Mouse (Mus musculus) limb, embryonic 13.5 days (tissue): ENCODE results near the gene Ubxn7. TPM values are rescaled to one million over a fixed set of nuclear protein-coding genes. Genes with fewer than 3 reads are reported as not detected.

Experiments used
- ATAC-seq: fragments of 200-750 bp; cut with Nextera tagmentation; 2 replicates; pipeline ENCODE4 v1.8.0; 2017; ENCODE audit warnings: low read depth, moderate number of reproducible peaks, moderate TSS enrichment; ENCODE audit not compliant: low FRiP score
- H3K27ac ChIP-seq: fragments of 300-500 bp; sonication (generic); 2 replicates; pipeline ENCODE4 v1.5.1; 2015; ENCODE audit warnings: inconsistent platforms, mild to moderate bottlenecking, moderate library complexity
- H3K27me3 ChIP-seq: fragments of 300-500 bp; sonication (generic); 2 replicates; pipeline ENCODE4 v1.6.1; 2015; ENCODE audit warnings: mild to moderate bottlenecking, inconsistent platforms
- H3K36me3 ChIP-seq: fragments of 300-500 bp; sonication (generic); 2 replicates; pipeline ENCODE4 v1.6.1; 2015; ENCODE audit warnings: inconsistent platforms, mild to moderate bottlenecking, moderate library complexity
- H3K4me1 ChIP-seq: fragments of 300-500 bp; sonication (generic); 2 replicates; pipeline ENCODE4 v1.6.1; 2015; ENCODE audit warnings: inconsistent platforms
- H3K4me2 ChIP-seq: fragments of 300-500 bp; sonication (generic); replicated peaks from 2 replicates; pipeline ENCODE4 v1.6.1; 2015; ENCODE audit warnings: inconsistent platforms, mild to moderate bottlenecking, moderate library complexity
- H3K4me3 ChIP-seq: fragments of 300-500 bp; sonication (generic); 2 replicates; pipeline ENCODE4 v1.5.1; 2015; ENCODE audit warnings: moderate library complexity, mild to moderate bottlenecking, inconsistent platforms
- H3K9ac ChIP-seq: fragments of 300-500 bp; sonication (generic); 2 replicates; pipeline ENCODE4 v1.6.1; 2015; ENCODE audit warnings: mild to moderate bottlenecking, inconsistent platforms
- H3K9me3 ChIP-seq: fragments of 300-500 bp; sonication (generic); 2 replicates; pipeline ENCODE4 v1.6.1; 2016; ENCODE audit warnings: inconsistent platforms
- WGBS: fragments of 180-500 bp; shearing (Covaris S2); methylation state at CpG from one replicate; pipeline ENCODE4 v1.1.7; 2015; 5-methylcytosine and 5-hydroxymethylcytosine counted together
- polyA plus RNA-seq: library from polyadenylated mRNA; unstranded; fragments of >200 nt; fragmentation: Nextera tagmentation; extraction: Ambion mirVana; gene quantifications from 2 replicates; pipeline ENCODE4 v1.2.1, GENCODE M21; 2015

Ubxn7 gene
- polyA plus RNA-seq, 1 experiment from 2014 or later, result 35.7 TPM

DNA sequence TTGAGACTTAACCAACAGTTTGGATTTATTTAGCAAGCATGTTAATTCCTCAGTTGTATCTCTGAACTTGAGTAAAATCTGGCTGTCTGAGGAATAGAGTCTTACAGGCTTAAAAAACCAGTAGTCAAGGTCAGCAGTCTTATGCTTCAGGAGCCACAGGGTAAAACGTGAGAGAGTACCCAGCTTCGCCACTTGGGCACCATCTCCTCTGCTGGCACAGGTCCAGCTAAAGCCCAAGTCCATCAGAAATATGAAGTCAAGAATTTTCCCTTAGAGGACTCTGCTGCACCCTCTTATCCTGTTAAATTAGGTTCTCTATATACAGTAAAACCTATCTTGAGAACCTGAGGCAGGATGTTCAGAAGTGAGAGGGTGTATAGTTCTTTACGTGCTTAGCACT is 54.8 kb downstream of the Ubxn7 start:
- Histone ChIP-seq H3K36me3 (peaks cover 69% of the 10 kb centered on the region), H3K4me3 (no peak overlapping the region), H3K27me3 (no peaks in the 10 kb centered on the region), H3K4me2 (no peak overlapping the region), H3K27ac (no peak overlapping the region), H3K4me1 (no peaks in the 10 kb centered on the region), H3K9ac (no peak overlapping the region), H3K9me3 (no peaks in the 10 kb centered on the region)
- ATAC-seq, result no peak
- 86% methylated on average over 3 of the region's 3 CpGs for whole genome bisulfite sequencing

GRCm38 (mm10) chr16:32389049-32389448 is 57.0 kb downstream of the Ubxn7 start:
- ATAC-seq, result no peak
- Histone ChIP-seq H3K9ac (no peak overlapping the region), H3K27ac (no peak overlapping the region)

DNA sequence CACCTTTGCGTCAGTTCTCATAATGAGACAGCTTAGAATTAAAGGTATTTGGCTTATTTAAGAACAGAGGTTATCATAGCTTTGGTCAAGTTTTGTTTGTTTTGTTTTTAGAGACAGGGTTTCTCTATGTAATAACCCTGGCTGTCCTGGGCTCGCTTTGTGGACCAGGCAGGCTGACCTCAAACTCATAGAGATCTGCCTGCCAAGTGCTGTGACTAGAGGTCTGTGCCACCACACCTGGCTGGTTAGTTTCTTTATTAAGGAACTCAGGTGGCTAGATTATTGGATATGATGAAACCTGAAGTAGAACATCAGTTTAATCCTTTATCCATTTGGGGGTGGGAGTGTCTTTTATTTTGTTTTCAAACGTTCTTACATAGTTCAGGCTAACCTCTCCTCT is 57.8 kb downstream of the Ubxn7 start:
- Histone ChIP-seq H3K4me2 (no peak overlapping the region), H3K9ac (no peak overlapping the region), H3K27me3 (no peaks in the 10 kb centered on the region), H3K4me1 (no peaks in the 10 kb centered on the region), H3K4me3 (no peak overlapping the region), H3K27ac (no peak overlapping the region), H3K36me3 (peaks cover 60% of the 10 kb centered on the region), H3K9me3 (no peaks in the 10 kb centered on the region)
- ATAC-seq, result no peak
- 89% methylated on average over 3 of the region's 3 CpGs for WGBS

More at GRCm38 (mm10) chr16:32389049-32389448, 57.0 kb downstream of the Ubxn7 start:
- H3K4me3 ChIP-seq, result no peak overlapping the region
- no peaks in the 10 kb centered on the region for H3K4me1 ChIP-seq
- H3K27me3 ChIP-seq, result no peaks in the 10 kb centered on the region
- H3K9me3 ChIP-seq, result no peaks in the 10 kb centered on the region
- H3K4me2 ChIP-seq, result no peak overlapping the region
- peaks cover 63% of the 10 kb centered on the region for H3K36me3 ChIP-seq

DNA sequence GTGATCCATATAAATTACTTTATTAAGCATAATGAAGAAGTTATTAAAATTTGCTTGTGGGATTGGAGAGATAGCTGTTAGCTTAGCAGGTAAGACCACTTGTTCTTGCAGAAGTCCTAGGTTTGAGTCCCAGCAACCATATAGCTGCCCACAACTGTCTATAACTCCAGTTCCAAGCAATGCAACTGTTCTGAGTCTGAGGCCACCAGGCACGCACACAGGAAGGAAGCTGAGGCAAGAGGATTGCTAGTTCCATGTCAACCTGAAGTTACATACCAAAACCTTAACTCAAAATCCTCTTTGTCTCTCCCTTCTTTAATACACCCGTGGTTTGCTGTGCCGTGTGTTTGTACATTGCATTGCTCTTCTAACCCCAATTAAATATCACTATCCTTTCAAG is 58.8 kb downstream of the Ubxn7 start:
- Histone ChIP-seq H3K27ac (no peak overlapping the region), H3K9ac (no peak overlapping the region), H3K9me3 (no peaks in the 10 kb centered on the region), H3K4me2 (no peak overlapping the region), H3K4me1 (0 out of 2 replicates have a peak, but pooled peaks cover 1% of the 10 kb centered on the region), H3K27me3 (no peaks in the 10 kb centered on the region), H3K36me3 (peaks cover 51% of the 10 kb centered on the region), H3K4me3 (no peak overlapping the region)
- WGBS, result 96% methylated on average over 3 of the region's 3 CpGs
- no peak for ATAC-seq

DNA sequence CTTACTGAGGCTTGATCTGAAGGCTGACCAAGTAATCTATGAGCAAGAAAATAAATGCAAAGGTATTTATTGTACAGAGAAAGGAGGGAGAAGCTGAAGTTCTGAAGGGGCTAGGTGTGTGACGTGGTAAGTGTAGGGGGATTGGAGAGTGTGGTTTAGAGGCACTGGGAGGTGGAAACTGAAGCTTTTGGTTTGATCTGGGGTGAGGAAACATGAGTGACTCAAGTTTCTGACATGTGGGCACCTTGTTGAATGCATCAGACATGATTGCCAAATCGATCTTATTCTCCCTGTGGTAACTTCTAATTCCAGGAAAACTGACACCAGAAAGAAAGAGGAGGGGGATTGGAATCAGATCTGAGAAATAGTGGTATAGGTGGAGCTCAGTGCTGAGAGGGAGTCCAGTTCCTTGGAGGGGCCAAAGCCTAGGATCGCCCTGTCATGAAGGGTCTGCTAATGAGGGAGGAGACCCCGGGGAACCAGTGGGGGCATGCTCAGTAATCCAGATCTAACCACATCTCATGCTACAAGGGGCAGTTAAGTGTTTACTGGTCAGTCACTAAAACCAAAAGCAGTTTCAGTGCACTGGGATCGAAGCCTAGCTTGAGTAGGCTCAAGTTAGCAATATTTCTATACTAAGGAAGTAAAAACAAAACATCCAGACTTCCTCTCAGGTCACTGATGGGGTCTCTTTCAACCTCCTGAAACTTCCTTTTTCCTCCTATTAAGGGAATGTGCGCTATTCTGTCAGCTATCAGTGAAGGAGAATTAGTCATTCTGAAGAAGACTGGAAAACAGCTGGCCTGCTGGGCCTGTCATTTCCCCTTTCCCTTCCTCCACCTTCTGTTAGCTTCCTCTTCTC is 63.9 kb downstream of the Ubxn7 start:
- 66% methylated on average over 6 of the region's 6 CpGs for WGBS
- H3K27ac ChIP-seq, result peak overlapping the region; percentile 3; the same call in 1 of the 2 replicates
- no peaks in the 10 kb centered on the region for H3K27me3 ChIP-seq

GRCm38 (mm10) chr16:32396541-32396835 is 64.4 kb downstream of the Ubxn7 start:
- no peak overlapping the region for H3K27ac ChIP-seq
- H3K4me1 ChIP-seq, result peaks cover 7% of the 10 kb centered on the region; the same call in 1 of the 2 replicates
- no peaks in the 10 kb centered on the region for H3K9me3 ChIP-seq
- WGBS, result 52% methylated on average over 3 of the region's 3 CpGs
- H3K36me3 ChIP-seq, result peaks cover 16% of the 10 kb centered on the region
- no peak overlapping the region for H3K4me2 ChIP-seq
- no peak overlapping the region for H3K4me3 ChIP-seq
- H3K9ac ChIP-seq, result no peak overlapping the region
- H3K27me3 ChIP-seq, result no peaks in the 10 kb centered on the region
- no peak for ATAC-seq

More for the DNA sequence above, 63.9 kb downstream of the Ubxn7 start:
- H3K4me2 ChIP-seq, result no peak overlapping the region
- H3K36me3 ChIP-seq, result peaks cover 22% of the 10 kb centered on the region
- ATAC-seq, result no peak
- no peak overlapping the region for H3K9ac ChIP-seq
- no peak overlapping the region for H3K4me3 ChIP-seq
- H3K9me3 ChIP-seq, result no peaks in the 10 kb centered on the region
- H3K4me1 ChIP-seq, result peaks cover 7% of the 10 kb centered on the region; the same call in 1 of the 2 replicates

GRCm38 (mm10) chr16:32398206-32398605 is 66.1 kb downstream of the Ubxn7 start:
- Histone ChIP-seq H3K27me3 (no peaks in the 10 kb centered on the region), H3K9me3 (no peaks in the 10 kb centered on the region), H3K9ac (no peak overlapping the region), H3K36me3 (peaks cover 6% of the 10 kb centered on the region), H3K4me2 (no peak overlapping the region), H3K4me1 (peaks cover 7% of the 10 kb centered on the region; the same call in 1 of the 2 replicates), H3K27ac (no peak overlapping the region), H3K4me3 (no peak overlapping the region)
- no peak for ATAC-seq
- 67% methylated on average over 3 of the region's 3 CpGs for WGBS

DNA sequence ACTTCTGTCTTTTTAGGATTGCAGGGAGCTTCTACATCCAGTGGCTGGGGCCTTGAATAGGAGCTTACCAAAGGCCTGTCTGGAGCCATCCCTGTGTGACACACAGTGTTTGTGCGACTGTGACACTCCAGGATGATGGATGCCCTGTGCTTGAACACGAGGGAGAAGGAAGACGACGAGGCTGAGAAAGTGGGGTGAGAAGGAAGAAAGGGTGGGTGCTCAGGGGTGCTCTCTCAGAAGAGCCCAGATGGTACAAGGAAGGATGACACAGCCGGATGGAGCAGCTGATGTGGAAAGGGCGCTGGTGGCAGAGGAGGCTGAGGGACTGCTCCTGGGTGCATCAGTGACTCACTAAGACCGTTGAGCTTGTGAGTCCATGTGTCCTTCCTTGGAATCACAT is 68.2 kb downstream of the Ubxn7 start, which contains the start of gene Tm4sf19:
Tm4sf19 (plus strand) TSS at position 240 of the 400 bp plus-strand sequence.
- Histone ChIP-seq H3K9me3 (no peaks in the 10 kb centered on the region), H3K4me1 (peaks cover 7% of the 10 kb centered on the region; the same call in 1 of the 2 replicates), H3K4me3 (no peak within 1 kb of the TSS), H3K4me2 (no peak within 1 kb of the TSS), H3K27ac (no peak within 1 kb of the TSS), H3K36me3 (no peaks in the 10 kb centered on the region), H3K9ac (no peak within 1 kb of the TSS), H3K27me3 (no peaks in the 10 kb centered on the region)
- whole genome bisulfite sequencing, result 83% methylated on average over 7 of the region's 7 CpGs
- no peak for ATAC-seq

DNA sequence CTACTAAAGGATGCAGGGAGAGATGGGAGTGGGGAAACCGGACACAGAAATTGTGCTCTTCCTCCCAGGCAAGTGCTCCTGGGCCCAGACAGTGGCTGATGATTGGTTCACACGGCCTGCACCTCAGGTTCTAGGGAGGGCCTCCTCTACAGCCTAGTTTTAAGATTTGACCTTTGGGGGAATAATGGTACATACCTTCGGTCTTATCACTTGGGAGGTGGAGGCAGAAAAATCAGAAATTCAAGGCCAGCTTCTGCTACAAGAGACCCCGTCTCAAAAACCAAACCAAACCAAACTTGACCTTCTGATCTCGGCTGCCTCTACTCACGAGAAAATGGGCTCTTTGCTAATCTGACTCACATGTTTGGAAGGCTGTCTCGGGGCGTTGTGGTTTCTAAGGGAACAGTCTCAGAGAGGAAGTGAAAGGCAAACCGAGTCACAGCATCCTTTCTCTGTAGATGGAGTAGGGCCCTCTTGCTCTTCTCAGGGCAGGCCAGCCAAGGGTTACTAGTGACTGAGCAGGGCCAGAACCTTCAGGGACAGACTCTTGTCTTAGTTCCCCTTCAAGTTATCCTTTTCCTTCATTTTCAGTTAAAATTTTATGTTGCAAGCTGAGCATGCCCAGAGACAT is 69.4 kb downstream of the Ubxn7 start:
- Histone ChIP-seq H3K9ac (no peak overlapping the region), H3K4me1 (no peaks in the 10 kb centered on the region), H3K4me2 (no peak overlapping the region), H3K9me3 (no peaks in the 10 kb centered on the region), H3K27me3 (no peaks in the 10 kb centered on the region), H3K27ac (no peak overlapping the region), H3K36me3 (no peaks in the 10 kb centered on the region), H3K4me3 (no peak overlapping the region)
- WGBS, result 81% methylated on average over 9 of the region's 9 CpGs
- ATAC-seq, result no peak

GRCm38 (mm10) chr16:32402818-32403217 is 70.8 kb downstream of the Ubxn7 start:
- Histone ChIP-seq H3K27me3 (no peaks in the 10 kb centered on the region), H3K4me3 (no peak overlapping the region), H3K36me3 (no peaks in the 10 kb centered on the region), H3K4me1 (no peaks in the 10 kb centered on the region), H3K4me2 (no peak overlapping the region), H3K27ac (no peak overlapping the region), H3K9ac (no peak overlapping the region), H3K9me3 (no peaks in the 10 kb centered on the region)
- no peak for ATAC-seq
- 86% methylated on average over 3 of the region's 3 CpGs for WGBS

- no peak for ATAC-seq
- Histone ChIP-seq H3K36me3 (no peaks in the 10 kb centered on the region), H3K4me1 (no peaks in the 10 kb centered on the region), H3K27me3 (no peaks in the 10 kb centered on the region), H3K4me3 (no peak overlapping the region), H3K9me3 (no peaks in the 10 kb centered on the region), H3K9ac (no peak overlapping the region), H3K4me2 (no peak overlapping the region), H3K27ac (no peak overlapping the region)
- 93% methylated on average over 9 of the region's 9 CpGs for WGBS
These were observed 73.7 kb downstream of the Ubxn7 start for GRCm38 (mm10) chr16:32405716-32406115.

GRCm38 (mm10) chr16:32406671-32407070 is 74.6 kb downstream of the Ubxn7 start:
- Histone ChIP-seq H3K27ac (no peak overlapping the region), H3K4me3 (no peak overlapping the region), H3K4me2 (no peak overlapping the region), H3K9ac (no peak overlapping the region), H3K4me1 (no peaks in the 10 kb centered on the region), H3K9me3 (no peaks in the 10 kb centered on the region), H3K27me3 (no peaks in the 10 kb centered on the region), H3K36me3 (no peaks in the 10 kb centered on the region)
- 47% methylated on average over 6 of the region's 6 CpGs for WGBS
- no peak for ATAC-seq
